Mouse (Mus musculus): ENCODE results near the gene Nkx2-3. TPM values are rescaled to one million over a fixed set of nuclear protein-coding genes. Genes with fewer than 3 reads are reported as not detected.

Nkx2-3 gene
- 0.30 and 0.62 TPM in 2 replicates for polyA plus RNA-seq (2014; fragmentation: Nextera tagmentation; extraction: Ambion mirVana)

DNA sequence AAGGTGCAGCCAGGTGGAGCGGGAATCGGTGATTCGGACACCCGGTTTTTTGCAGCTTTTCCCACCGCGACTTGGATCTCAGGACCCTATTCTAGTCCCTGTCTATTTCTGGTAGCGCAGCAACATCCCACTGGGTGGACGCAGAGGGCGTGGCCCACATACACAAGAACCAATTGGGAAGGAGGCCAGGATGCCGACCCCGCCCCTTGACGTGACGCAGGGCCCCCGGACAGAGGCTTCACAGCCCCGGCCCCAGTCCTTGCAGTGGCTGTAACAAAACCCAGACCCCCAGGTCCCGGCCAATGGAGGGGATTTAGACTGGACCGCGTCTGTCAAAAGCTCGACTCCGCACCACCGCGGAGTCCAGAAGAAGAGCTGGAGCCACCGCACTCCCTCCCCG, at the start of gene Nkx2-3:
TSS of gene Nkx2-3 (plus strand) at position 275 of the 400 bp plus-strand sequence.
- WGBS = under 1% methylated on average over 24 of the region's 24 CpGs
- H3K27me3 ChIP-seq (ENCODE audit: control insufficient read depth, insufficient read depth, low read length) = peaks cover 86% of the 10 kb centered on the region

DNA sequence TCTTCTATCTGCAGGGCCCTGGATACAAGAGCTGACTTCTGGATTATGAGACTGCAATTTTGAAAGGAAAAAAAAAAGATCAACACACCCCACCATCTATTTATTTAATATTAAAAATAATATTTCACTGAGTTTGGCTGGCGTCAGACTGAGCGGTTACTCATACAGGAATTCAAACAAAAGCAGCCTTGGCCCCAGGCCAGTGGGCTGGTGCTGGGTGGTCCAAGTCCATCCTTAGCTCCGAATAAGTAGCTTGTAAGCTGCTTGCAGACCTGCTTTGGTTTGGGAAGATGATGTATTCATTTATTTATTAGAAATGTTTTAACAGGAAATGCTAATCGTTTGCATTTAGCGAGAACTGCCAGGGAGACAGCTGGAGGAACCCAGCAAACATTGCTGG, 49.0 kb upstream of the Nkx2-3 start:
- 83% methylated on average over 5 of the region's 5 CpGs for WGBS
- no peaks in the 10 kb centered on the region for H3K36me3 ChIP-seq (ENCODE audit: control insufficient read depth, insufficient read depth, low read length)
- ATAC-seq (ENCODE audit: low FRiP score, low TSS enrichment) = no peak
- H3K4me1 ChIP-seq (ENCODE audit: control insufficient read depth, insufficient read depth, low read length) = no peaks in the 10 kb centered on the region
- H3K4me2 ChIP-seq (ENCODE audit: low read length) = no peak overlapping the region
- H3K9me3 ChIP-seq (ENCODE audit: control insufficient read depth, low read length) = no peaks in the 10 kb centered on the region
- H3K27me3 ChIP-seq (ENCODE audit: control insufficient read depth, insufficient read depth, low read length) = no peaks in the 10 kb centered on the region; the same call in 1 of the 2 replicates
- no peak for DNase-seq
- no peak overlapping the region for H3K27ac ChIP-seq (replicated peaks; ENCODE audit: low read depth, low read length)
- H3K4me3 ChIP-seq (replicated peaks; ENCODE audit: low read depth, low read length) = no peak overlapping the region
- no peak overlapping the region for H3K9ac ChIP-seq (replicated peaks; ENCODE audit: low read length)

More for the DNA sequence above, at the start of gene Nkx2-3:
- ATAC-seq (ENCODE audit: low FRiP score, low TSS enrichment) (peak; percentile 47; the same call in 1 of the 2 replicates), DNase-seq (peak; percentile 75)
- no peak within 1 kb of the TSS for H3K27ac ChIP-seq (replicated peaks; ENCODE audit: low read depth, low read length)
- H3K4me1 ChIP-seq (ENCODE audit: control insufficient read depth, insufficient read depth, low read length) = peaks cover 13% of the 10 kb centered on the region; the same call in 1 of the 2 replicates
- H3K9me3 ChIP-seq (ENCODE audit: control insufficient read depth, low read length) = no peaks in the 10 kb centered on the region
- peak within 1 kb of the TSS; percentile 46 for H3K4me2 ChIP-seq (ENCODE audit: low read length)
- H3K36me3 ChIP-seq (ENCODE audit: control insufficient read depth, insufficient read depth, low read length) = no peaks in the 10 kb centered on the region
- H3K4me3 ChIP-seq (replicated peaks; ENCODE audit: low read depth, low read length) = peak within 1 kb of the TSS; percentile 26
- no peak within 1 kb of the TSS for H3K9ac ChIP-seq (replicated peaks; ENCODE audit: low read length)

DNA sequence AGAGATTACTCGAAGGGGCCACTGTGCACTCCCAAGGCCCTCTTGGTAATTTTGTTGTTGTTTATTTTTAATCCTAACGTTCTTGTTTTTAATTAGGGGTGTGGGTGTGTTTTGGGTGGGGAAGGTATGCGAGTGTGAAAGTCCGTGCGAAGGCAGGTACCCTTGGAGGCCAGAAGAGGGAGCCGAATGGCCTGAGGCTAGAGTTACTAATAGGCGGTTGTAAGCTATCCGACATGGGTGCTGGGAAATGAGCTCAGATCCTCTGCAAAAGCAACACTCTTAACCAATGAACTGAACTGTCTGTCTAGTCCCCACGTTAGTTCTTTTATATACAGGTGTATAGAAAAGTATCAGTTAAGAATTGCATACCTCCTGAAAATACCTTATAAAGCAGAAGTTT, 43.8 kb upstream of the Nkx2-3 start:
- DNase-seq (no peak), ATAC-seq (ENCODE audit: low FRiP score, low TSS enrichment) (no peak)
- Histone ChIP-seq H3K27ac (replicated peaks; ENCODE audit: low read depth, low read length) (no peak overlapping the region), H3K36me3 (ENCODE audit: control insufficient read depth, insufficient read depth, low read length) (no peaks in the 10 kb centered on the region), H3K4me1 (ENCODE audit: control insufficient read depth, insufficient read depth, low read length) (no peaks in the 10 kb centered on the region), H3K27me3 (ENCODE audit: control insufficient read depth, insufficient read depth, low read length) (peaks cover 10% of the 10 kb centered on the region), H3K4me3 (replicated peaks; ENCODE audit: low read depth, low read length) (no peak overlapping the region), H3K4me2 (ENCODE audit: low read length) (no peak overlapping the region), H3K9ac (replicated peaks; ENCODE audit: low read length) (no peak overlapping the region), H3K9me3 (ENCODE audit: control insufficient read depth, low read length) (no peaks in the 10 kb centered on the region)
- WGBS = 51% methylated on average over 9 of the region's 9 CpGs

DNA sequence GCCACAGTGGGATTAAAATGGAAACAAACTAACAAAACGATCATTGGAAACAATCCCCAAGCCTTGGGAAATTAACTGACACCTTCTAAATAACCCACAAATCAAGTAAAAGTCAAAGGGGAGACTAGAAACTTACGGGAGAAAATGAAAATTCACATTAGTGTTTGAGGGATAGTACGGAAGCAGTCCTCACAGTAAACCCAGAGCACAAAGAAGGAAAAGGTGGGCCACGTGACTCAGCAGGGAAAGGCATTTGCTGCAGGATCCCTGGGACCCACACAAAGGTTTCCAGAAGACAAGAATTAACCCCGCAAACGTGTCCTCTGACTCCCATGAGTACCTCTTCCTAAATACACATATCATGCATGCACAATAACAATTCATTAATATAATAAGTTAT, 43.0 kb upstream of the Nkx2-3 start:
- 61% methylated on average over 6 of the region's 6 CpGs for WGBS
- DNase-seq (no peak), ATAC-seq (ENCODE audit: low FRiP score, low TSS enrichment) (no peak)

DNA sequence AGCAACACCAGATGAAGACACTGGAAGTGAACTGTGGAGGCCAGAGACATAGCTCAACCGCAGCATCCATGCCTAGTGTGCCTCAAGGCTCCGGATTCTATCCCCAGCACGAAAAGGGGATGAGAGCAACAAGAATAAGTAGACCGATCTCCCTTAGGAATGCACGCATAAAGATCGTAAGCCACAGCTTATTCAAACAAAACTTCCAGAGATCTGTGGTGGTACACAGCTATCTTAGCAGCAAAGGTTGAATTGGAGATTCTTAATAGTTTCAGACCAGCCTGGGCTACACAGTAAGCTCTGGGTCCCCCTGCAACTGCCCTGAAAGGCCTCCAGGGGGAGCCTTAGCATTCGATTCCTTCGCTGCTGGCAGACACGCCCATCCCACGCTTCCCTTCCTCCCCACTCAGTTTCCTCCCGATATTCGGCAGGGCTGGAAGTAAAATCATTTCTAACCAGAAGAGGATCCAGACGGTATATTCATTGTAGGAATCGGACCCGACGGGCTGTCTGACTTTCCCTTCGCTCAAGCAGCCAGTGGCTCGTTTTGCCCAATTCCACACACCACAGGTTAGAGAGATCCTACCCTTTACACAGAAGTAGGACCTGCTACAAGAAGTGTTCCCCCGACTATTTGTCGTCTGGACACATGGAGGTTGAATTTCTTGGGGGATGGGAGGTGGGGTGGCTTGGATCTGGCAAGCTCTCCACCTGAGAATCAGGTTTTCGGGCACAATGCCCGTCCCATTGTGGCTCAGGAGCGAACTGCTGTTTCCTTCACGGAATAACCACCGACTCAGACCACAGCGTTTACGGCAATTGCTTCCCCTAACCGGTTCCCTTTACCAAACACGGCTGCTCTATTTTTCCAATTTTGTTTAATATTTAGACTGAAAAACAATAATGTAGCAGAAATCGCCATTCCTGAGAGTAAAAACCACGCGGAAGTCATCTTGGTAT, 41.0 kb upstream of the Nkx2-3 start:
- ATAC-seq (ENCODE audit: low FRiP score, low TSS enrichment) (peak; percentile 81), DNase-seq (peak; percentile 95)
- 14% methylated on average over 32 of the region's 32 CpGs for WGBS
- H3K4me3 ChIP-seq (replicated peaks; ENCODE audit: low read depth, low read length) = peak overlapping the region; percentile 40
- H3K36me3 ChIP-seq (ENCODE audit: control insufficient read depth, insufficient read depth, low read length) = no peaks in the 10 kb centered on the region
- H3K9me3 ChIP-seq (ENCODE audit: control insufficient read depth, low read length) = no peaks in the 10 kb centered on the region
- H3K9ac ChIP-seq (replicated peaks; ENCODE audit: low read length) = peak overlapping the region; percentile 39
- H3K4me2 ChIP-seq (ENCODE audit: low read length) = peak overlapping the region; percentile 74
- H3K27me3 ChIP-seq (ENCODE audit: control insufficient read depth, insufficient read depth, low read length) = peaks cover 17% of the 10 kb centered on the region
- no peak overlapping the region for H3K27ac ChIP-seq (replicated peaks; ENCODE audit: low read depth, low read length)
- no peaks in the 10 kb centered on the region for H3K4me1 ChIP-seq (ENCODE audit: control insufficient read depth, insufficient read depth, low read length)

More for the DNA sequence above, 43.0 kb upstream of the Nkx2-3 start:
- H3K27ac ChIP-seq (replicated peaks; ENCODE audit: low read depth, low read length) = no peak overlapping the region
- no peaks in the 10 kb centered on the region for H3K4me1 ChIP-seq (ENCODE audit: control insufficient read depth, insufficient read depth, low read length)
- H3K9me3 ChIP-seq (ENCODE audit: control insufficient read depth, low read length) = no peaks in the 10 kb centered on the region
- H3K4me2 ChIP-seq (ENCODE audit: low read length) = no peak overlapping the region
- H3K4me3 ChIP-seq (replicated peaks; ENCODE audit: low read depth, low read length) = no peak overlapping the region
- H3K9ac ChIP-seq (replicated peaks; ENCODE audit: low read length) = no peak overlapping the region
- peaks cover 16% of the 10 kb centered on the region for H3K27me3 ChIP-seq (ENCODE audit: control insufficient read depth, insufficient read depth, low read length)
- H3K36me3 ChIP-seq (ENCODE audit: control insufficient read depth, insufficient read depth, low read length) = no peaks in the 10 kb centered on the region

- H3K4me1 ChIP-seq (ENCODE audit: control insufficient read depth, insufficient read depth, low read length) = no peaks in the 10 kb centered on the region
- no peaks in the 10 kb centered on the region for H3K9me3 ChIP-seq (ENCODE audit: control insufficient read depth, low read length)
- H3K27ac ChIP-seq (replicated peaks; ENCODE audit: low read depth, low read length) = no peak overlapping the region
- H3K27me3 ChIP-seq (ENCODE audit: control insufficient read depth, insufficient read depth, low read length) = peaks cover 34% of the 10 kb centered on the region
- 79% methylated on average over 13 of the region's 13 CpGs for WGBS
- H3K36me3 ChIP-seq (ENCODE audit: control insufficient read depth, insufficient read depth, low read length) = no peaks in the 10 kb centered on the region
- no peak overlapping the region for H3K4me2 ChIP-seq (ENCODE audit: low read length)
- H3K4me3 ChIP-seq (replicated peaks; ENCODE audit: low read depth, low read length) = no peak overlapping the region
- H3K9ac ChIP-seq (replicated peaks; ENCODE audit: low read length) = no peak overlapping the region
- no peak for DNase-seq
- ATAC-seq (ENCODE audit: low FRiP score, low TSS enrichment) = no peak
Observed at GRCm38 (mm10) chr19:43579081-43579796, 32.9 kb upstream of the Nkx2-3 start.

GRCm38 (mm10) chr19:43581185-43581584, 30.9 kb upstream of the Nkx2-3 start:
- 71% methylated on average over 2 of the region's 2 CpGs for whole genome bisulfite sequencing
- H3K27me3 ChIP-seq (ENCODE audit: control insufficient read depth, insufficient read depth, low read length) = peaks cover 52% of the 10 kb centered on the region

DNA sequence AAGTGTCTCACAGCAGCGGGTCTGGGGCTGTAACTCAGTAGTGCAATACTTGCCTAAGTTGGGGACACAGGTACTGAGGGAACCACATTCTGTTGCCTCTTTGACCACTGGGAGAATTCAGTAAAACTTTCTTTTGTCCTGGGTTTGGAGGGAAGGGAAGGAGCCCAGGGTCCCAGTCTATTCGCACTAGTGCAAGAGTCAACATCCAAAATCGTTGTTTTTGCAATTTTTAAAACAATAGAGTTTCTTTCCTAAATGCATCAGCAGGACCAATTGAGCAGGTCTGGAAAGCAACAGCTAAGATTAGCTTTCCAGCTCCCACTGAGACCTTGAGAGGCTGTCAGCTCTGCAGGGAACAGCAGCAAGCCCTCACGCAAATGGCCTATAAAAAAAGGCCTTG, 28.9 kb upstream of the Nkx2-3 start:
- H3K27ac ChIP-seq (replicated peaks; ENCODE audit: low read depth, low read length) = no peak overlapping the region
- ATAC-seq (ENCODE audit: low FRiP score, low TSS enrichment) = no peak
- H3K4me2 ChIP-seq (ENCODE audit: low read length) = no peak overlapping the region
- peaks cover 66% of the 10 kb centered on the region for H3K27me3 ChIP-seq (ENCODE audit: control insufficient read depth, insufficient read depth, low read length)
- no peaks in the 10 kb centered on the region for H3K36me3 ChIP-seq (ENCODE audit: control insufficient read depth, insufficient read depth, low read length)
- 0 out of 2 replicates have a peak, but pooled peaks cover 4% of the 10 kb centered on the region for H3K4me1 ChIP-seq (ENCODE audit: control insufficient read depth, insufficient read depth, low read length)
- H3K9ac ChIP-seq (replicated peaks; ENCODE audit: low read length) = no peak overlapping the region
- H3K9me3 ChIP-seq (ENCODE audit: control insufficient read depth, low read length) = no peaks in the 10 kb centered on the region
- DNase-seq = no peak
- WGBS = 5% methylated on average over 4 of the region's 4 CpGs
- no peak overlapping the region for H3K4me3 ChIP-seq (replicated peaks; ENCODE audit: low read depth, low read length)

More at GRCm38 (mm10) chr19:43581185-43581584, 30.9 kb upstream of the Nkx2-3 start:
- DNase-seq = no peak
- ATAC-seq (ENCODE audit: low FRiP score, low TSS enrichment) = no peak
- Histone ChIP-seq H3K4me2 (ENCODE audit: low read length) (no peak overlapping the region), H3K9me3 (ENCODE audit: control insufficient read depth, low read length) (no peaks in the 10 kb centered on the region), H3K36me3 (ENCODE audit: control insufficient read depth, insufficient read depth, low read length) (no peaks in the 10 kb centered on the region), H3K4me3 (replicated peaks; ENCODE audit: low read depth, low read length) (no peak overlapping the region), H3K9ac (replicated peaks; ENCODE audit: low read length) (no peak overlapping the region), H3K4me1 (ENCODE audit: control insufficient read depth, insufficient read depth, low read length) (0 out of 2 replicates have a peak, but pooled peaks cover 4% of the 10 kb centered on the region), H3K27ac (replicated peaks; ENCODE audit: low read depth, low read length) (no peak overlapping the region)
